Mouse (Mus musculus) hindbrain, embryonic 13.5 days (tissue): ENCODE measurements around the gene Sipa1l3. TPM values are rescaled to one million over a fixed set of nuclear protein-coding genes. Genes with fewer than 3 reads are reported as not detected.

Experiments
- ATAC-seq: fragments of 200-750 bp; cut with Nextera tagmentation; 2 replicates; pipeline ENCODE4 v1.8.0; 2017; ENCODE audit warnings: moderate TSS enrichment; ENCODE audit not compliant: low FRiP score
- H3K27ac ChIP-seq: fragments of 300-500 bp; sonication (generic); 2 replicates; pipeline ENCODE4 v1.5.1; 2015; ENCODE audit warnings: inconsistent platforms, mild to moderate bottlenecking, moderate library complexity
- H3K27me3 ChIP-seq: fragments of 300-500 bp; sonication (generic); 2 replicates; pipeline ENCODE4 v1.6.1; 2015; ENCODE audit warnings: mild to moderate bottlenecking, inconsistent platforms
- H3K36me3 ChIP-seq: fragments of 300-500 bp; sonication (generic); 2 replicates; pipeline ENCODE4 v1.6.1; 2015; ENCODE audit warnings: mild to moderate bottlenecking, inconsistent platforms
- H3K4me1 ChIP-seq: fragments of 300-500 bp; sonication (generic); replicated peaks from 2 replicates; pipeline ENCODE4 v1.6.1; 2015; ENCODE audit warnings: inconsistent platforms
- H3K4me2 ChIP-seq: fragments of 300-500 bp; sonication (generic); 2 replicates; pipeline ENCODE4 v1.6.1; 2015; ENCODE audit warnings: inconsistent platforms, mild to moderate bottlenecking, moderate library complexity
- H3K4me3 ChIP-seq: fragments of 300-500 bp; sonication (generic); 2 replicates; pipeline ENCODE4 v1.5.1; 2015; ENCODE audit warnings: mild to moderate bottlenecking, inconsistent platforms
- H3K9ac ChIP-seq: fragments of 300-500 bp; sonication (generic); 2 replicates; pipeline ENCODE4 v1.6.1; 2015; ENCODE audit warnings: mild to moderate bottlenecking, inconsistent platforms
- H3K9me3 ChIP-seq: fragments of 300-500 bp; sonication (generic); 2 replicates; pipeline ENCODE4 v1.6.1; 2016; ENCODE audit warnings: inconsistent platforms
- WGBS: fragments of 180-500 bp; shearing (Covaris S2); methylation state at CpG from one replicate; pipeline ENCODE4 v1.1.7; 2015; 5-methylcytosine and 5-hydroxymethylcytosine counted together
- polyA plus RNA-seq: library from polyadenylated mRNA; unstranded; fragments of >200 nt; fragmentation: Nextera tagmentation; extraction: Ambion mirVana; gene quantifications from 2 replicates; pipeline ENCODE4 v1.2.1, GENCODE M21; 2015

The Sipa1l3 gene
- polyA plus RNA-seq, 1 experiment from 2014 or later = 13.7 TPM

- no peak overlapping the region for H3K27ac ChIP-seq
- H3K9me3 ChIP-seq = no peaks in the 10 kb centered on the region
- H3K4me2 ChIP-seq = no peak overlapping the region
- H3K36me3 ChIP-seq = no peaks in the 10 kb centered on the region
- ATAC-seq = 0 out of 2 replicates have a peak, but pooled peaks have one; percentile 36
- no peaks in the 10 kb centered on the region for H3K27me3 ChIP-seq
- H3K4me3 ChIP-seq = no peak overlapping the region
- 41% methylated on average over 8 of the region's 8 CpGs for WGBS
- no peak overlapping the region for H3K9ac ChIP-seq
- peaks cover 26% of the 10 kb centered on the region for H3K4me1 ChIP-seq
Measured at GRCm38 (mm10) chr7:29417332-29418069, 100.9 kb downstream of the Sipa1l3 start.

- Histone ChIP-seq H3K36me3 (no peaks in the 10 kb centered on the region), H3K27me3 (no peaks in the 10 kb centered on the region), H3K4me3 (no peak overlapping the region), H3K9ac (no peak overlapping the region), H3K9me3 (no peaks in the 10 kb centered on the region), H3K27ac (no peak overlapping the region), H3K4me2 (no peak overlapping the region), H3K4me1 (peaks cover 27% of the 10 kb centered on the region)
- no peak for ATAC-seq
- 54% methylated on average over 2 of the region's 2 CpGs for WGBS
Measured at GRCm38 (mm10) chr7:29416906-29417305, 101.5 kb downstream of the Sipa1l3 start.

- H3K27me3 ChIP-seq = no peaks in the 10 kb centered on the region
- H3K4me3 ChIP-seq = no peak overlapping the region
- no peaks in the 10 kb centered on the region for H3K36me3 ChIP-seq
- ATAC-seq = peak; percentile 40
- peak overlapping the region; percentile 67 for H3K27ac ChIP-seq
- peaks cover 36% of the 10 kb centered on the region for H3K4me1 ChIP-seq
- H3K4me2 ChIP-seq = no peak overlapping the region
- 53% methylated on average over 8 of the region's 8 CpGs for WGBS
- H3K9me3 ChIP-seq = no peaks in the 10 kb centered on the region
- H3K9ac ChIP-seq = no peak overlapping the region
Measured at GRCm38 (mm10) chr7:29411838-29412580, 106.4 kb downstream of the Sipa1l3 start.

GRCm38 (mm10) chr7:29411216-29411816, 107.1 kb downstream of the Sipa1l3 start:
- 48% methylated on average over 4 of the region's 4 CpGs for WGBS
- Histone ChIP-seq H3K4me1 (peaks cover 34% of the 10 kb centered on the region), H3K4me3 (no peak overlapping the region), H3K9ac (no peak overlapping the region), H3K27ac (peak overlapping the region; percentile 62), H3K4me2 (no peak overlapping the region), H3K9me3 (no peaks in the 10 kb centered on the region), H3K36me3 (no peaks in the 10 kb centered on the region), H3K27me3 (no peaks in the 10 kb centered on the region)
- peak; percentile 41; the same call in 1 of the 2 replicates for ATAC-seq

GRCm38 (mm10) chr7:29410402-29410801, 108.0 kb downstream of the Sipa1l3 start:
- 87% methylated on average over 8 of the region's 8 CpGs for WGBS
- peak overlapping the region; percentile 12; the same call in 1 of the 2 replicates for H3K27ac ChIP-seq
- no peak overlapping the region for H3K4me2 ChIP-seq
- no peaks in the 10 kb centered on the region for H3K9me3 ChIP-seq
- no peak for ATAC-seq
- H3K4me3 ChIP-seq = no peak overlapping the region
- peaks cover 34% of the 10 kb centered on the region for H3K4me1 ChIP-seq
- H3K27me3 ChIP-seq = no peaks in the 10 kb centered on the region
- no peak overlapping the region for H3K9ac ChIP-seq
- H3K36me3 ChIP-seq = no peaks in the 10 kb centered on the region

GRCm38 (mm10) chr7:29406855-29407254, 111.6 kb downstream of the Sipa1l3 start:
- Histone ChIP-seq H3K9ac (no peak overlapping the region), H3K36me3 (peaks cover 4% of the 10 kb centered on the region; the same call in 1 of the 2 replicates), H3K27me3 (no peaks in the 10 kb centered on the region), H3K9me3 (no peaks in the 10 kb centered on the region), H3K4me2 (no peak overlapping the region), H3K27ac (no peak overlapping the region; the same call in 1 of the 2 replicates), H3K4me1 (peaks cover 26% of the 10 kb centered on the region), H3K4me3 (no peak overlapping the region)
- no peak for ATAC-seq
- WGBS = 89% methylated on average over 4 of the region's 4 CpGs

- no peak for ATAC-seq
- no peak overlapping the region for H3K27ac ChIP-seq
- H3K4me2 ChIP-seq = no peak overlapping the region
- H3K4me3 ChIP-seq = no peak overlapping the region
- WGBS = 97% methylated on average over 2 of the region's 2 CpGs
- peaks cover 3% of the 10 kb centered on the region; the same call in 1 of the 2 replicates for H3K4me1 ChIP-seq
- H3K9ac ChIP-seq = no peak overlapping the region
- no peaks in the 10 kb centered on the region for H3K27me3 ChIP-seq
- H3K36me3 ChIP-seq = peaks cover 23% of the 10 kb centered on the region
- H3K9me3 ChIP-seq = no peaks in the 10 kb centered on the region
Measured at GRCm38 (mm10) chr7:29404126-29404525, 114.3 kb downstream of the Sipa1l3 start.

GRCm38 (mm10) chr7:29402015-29402414, 116.4 kb downstream of the Sipa1l3 start:
- H3K4me1 ChIP-seq = no peaks in the 10 kb centered on the region
- H3K36me3 ChIP-seq = peaks cover 31% of the 10 kb centered on the region
- no peak overlapping the region for H3K4me2 ChIP-seq
- H3K9me3 ChIP-seq = no peaks in the 10 kb centered on the region
- 97% methylated on average over 4 of the region's 4 CpGs for WGBS
- no peak overlapping the region for H3K4me3 ChIP-seq
- H3K27ac ChIP-seq = no peak overlapping the region
- no peak for ATAC-seq
- H3K27me3 ChIP-seq = no peaks in the 10 kb centered on the region
- H3K9ac ChIP-seq = no peak overlapping the region

GRCm38 (mm10) chr7:29400451-29400850, 118.0 kb downstream of the Sipa1l3 start:
- Histone ChIP-seq H3K4me2 (no peak overlapping the region), H3K27ac (no peak overlapping the region), H3K4me1 (no peaks in the 10 kb centered on the region), H3K4me3 (no peak overlapping the region), H3K9me3 (no peaks in the 10 kb centered on the region), H3K9ac (no peak overlapping the region), H3K36me3 (peaks cover 45% of the 10 kb centered on the region), H3K27me3 (no peaks in the 10 kb centered on the region)
- no peak for ATAC-seq
- WGBS = 97% methylated on average over 8 of the region's 8 CpGs

- Histone ChIP-seq H3K9ac (no peak overlapping the region), H3K36me3 (peaks cover 58% of the 10 kb centered on the region), H3K4me3 (no peak overlapping the region), H3K4me2 (no peak overlapping the region), H3K27me3 (no peaks in the 10 kb centered on the region), H3K4me1 (no peaks in the 10 kb centered on the region), H3K9me3 (no peaks in the 10 kb centered on the region), H3K27ac (no peak overlapping the region)
- WGBS = 94% methylated on average over 9 of the region's 9 CpGs
- ATAC-seq = no peak
Measured at GRCm38 (mm10) chr7:29399056-29399455, 119.4 kb downstream of the Sipa1l3 start.

- 79% methylated on average over 3 of the region's 3 CpGs for WGBS
- Histone ChIP-seq H3K9me3 (no peaks in the 10 kb centered on the region), H3K4me3 (no peak overlapping the region), H3K4me2 (no peak overlapping the region), H3K9ac (no peak overlapping the region), H3K4me1 (peaks cover 8% of the 10 kb centered on the region; the same call in 1 of the 2 replicates), H3K27me3 (no peaks in the 10 kb centered on the region), H3K27ac (no peak overlapping the region), H3K36me3 (peaks cover 63% of the 10 kb centered on the region)
- no peak for ATAC-seq
Measured at GRCm38 (mm10) chr7:29397486-29397885, 121.0 kb downstream of the Sipa1l3 start.

- H3K4me3 ChIP-seq = no peak overlapping the region
- H3K27ac ChIP-seq = no peak overlapping the region
- 94% methylated on average over 16 of the region's 16 CpGs for WGBS
- H3K4me2 ChIP-seq = no peak overlapping the region
- peaks cover 63% of the 10 kb centered on the region for H3K36me3 ChIP-seq
- no peak for ATAC-seq
- no peaks in the 10 kb centered on the region for H3K9me3 ChIP-seq
- H3K4me1 ChIP-seq = peaks cover 13% of the 10 kb centered on the region
- no peaks in the 10 kb centered on the region for H3K27me3 ChIP-seq
- no peak overlapping the region for H3K9ac ChIP-seq
Measured at GRCm38 (mm10) chr7:29396943-29397340, 121.5 kb downstream of the Sipa1l3 start.
